Mouse (Mus musculus) kidney, adult 8-10 months (tissue): ENCODE measurements at regions not wholly inside any gene's neighbourhood (a gene's known extent, or its start where the extent isn't known, plus 50 kb on each side); places are given as distances from the start of the nearest gene placed in this dataset.

Experiments
- DNase-seq, 2 experiments: peaks; one replicate each; pipeline ENCODE4 v3.0.0; 2022

DNA sequence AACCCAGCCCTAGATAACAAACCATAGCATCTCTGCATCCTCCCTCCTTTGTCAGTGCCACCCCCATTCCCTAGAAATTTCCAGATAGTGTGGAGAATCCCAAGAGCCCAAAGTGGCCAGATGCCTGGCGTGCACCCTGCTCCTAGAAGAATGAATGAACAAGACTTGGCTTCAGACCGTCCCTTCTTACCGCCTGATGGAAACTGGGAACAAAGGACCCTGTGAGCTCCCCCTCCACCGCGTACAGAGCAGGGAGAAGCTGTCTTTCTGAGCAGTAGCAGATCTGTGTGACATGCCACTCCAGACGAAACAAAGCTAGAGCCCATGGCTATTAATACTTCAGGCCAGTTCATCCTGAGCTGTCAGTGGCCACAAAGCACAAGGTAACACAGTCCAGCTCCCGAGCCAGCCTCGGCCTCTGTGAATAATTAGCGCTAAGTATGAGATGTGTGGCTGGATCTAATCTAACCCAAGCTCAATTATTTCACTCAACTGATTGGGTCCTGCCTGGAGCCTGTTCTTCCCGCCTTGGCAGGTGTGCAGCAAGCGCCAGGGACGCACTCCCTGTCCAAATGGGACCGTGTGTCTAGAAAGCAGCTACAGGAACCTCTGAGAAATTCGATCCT is 111.6 kb downstream of the Cxcl12 start:
- DNase-seq: no peak

DNA sequence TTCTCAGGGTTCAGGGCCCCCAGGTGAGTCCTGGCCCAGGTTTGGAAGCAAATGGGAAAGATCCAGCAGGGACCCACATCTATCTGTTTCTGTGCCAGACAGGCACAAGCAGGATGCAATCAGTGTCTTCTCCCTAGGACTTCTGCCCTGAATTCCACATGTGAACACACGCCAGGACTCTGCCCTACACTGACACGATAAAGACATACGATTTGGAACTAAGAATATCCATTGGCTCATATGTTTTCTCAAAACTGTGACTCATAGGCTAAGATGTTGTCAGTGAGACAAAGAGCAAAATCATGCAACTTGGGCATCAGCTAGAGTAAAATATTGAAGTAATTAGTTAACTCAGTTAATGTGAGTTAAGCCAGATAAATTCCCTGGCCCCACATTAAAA is 112.6 kb downstream of the Cxcl12 start:
- DNase-seq: no peak

DNA sequence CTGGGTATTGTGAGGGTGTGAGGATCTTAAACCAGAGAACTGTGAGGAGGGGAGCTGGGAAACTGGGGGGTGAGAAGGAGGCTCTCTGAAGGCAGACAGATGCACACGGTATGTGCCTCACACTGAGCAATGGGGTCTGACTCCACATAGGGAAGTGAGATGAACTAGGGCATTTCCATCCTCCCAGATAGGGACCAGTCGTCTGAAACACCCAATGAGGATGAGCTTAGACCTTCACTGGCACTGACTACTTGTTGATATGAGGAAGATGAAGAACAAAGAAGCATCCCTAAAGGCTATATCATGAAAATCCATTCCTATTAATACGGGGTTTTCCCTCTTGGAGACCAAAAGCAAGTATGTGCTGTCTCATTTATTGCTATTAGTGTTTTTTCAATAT is 115.3 kb downstream of the Cxcl12 start:
- DNase-seq: no peak

DNA sequence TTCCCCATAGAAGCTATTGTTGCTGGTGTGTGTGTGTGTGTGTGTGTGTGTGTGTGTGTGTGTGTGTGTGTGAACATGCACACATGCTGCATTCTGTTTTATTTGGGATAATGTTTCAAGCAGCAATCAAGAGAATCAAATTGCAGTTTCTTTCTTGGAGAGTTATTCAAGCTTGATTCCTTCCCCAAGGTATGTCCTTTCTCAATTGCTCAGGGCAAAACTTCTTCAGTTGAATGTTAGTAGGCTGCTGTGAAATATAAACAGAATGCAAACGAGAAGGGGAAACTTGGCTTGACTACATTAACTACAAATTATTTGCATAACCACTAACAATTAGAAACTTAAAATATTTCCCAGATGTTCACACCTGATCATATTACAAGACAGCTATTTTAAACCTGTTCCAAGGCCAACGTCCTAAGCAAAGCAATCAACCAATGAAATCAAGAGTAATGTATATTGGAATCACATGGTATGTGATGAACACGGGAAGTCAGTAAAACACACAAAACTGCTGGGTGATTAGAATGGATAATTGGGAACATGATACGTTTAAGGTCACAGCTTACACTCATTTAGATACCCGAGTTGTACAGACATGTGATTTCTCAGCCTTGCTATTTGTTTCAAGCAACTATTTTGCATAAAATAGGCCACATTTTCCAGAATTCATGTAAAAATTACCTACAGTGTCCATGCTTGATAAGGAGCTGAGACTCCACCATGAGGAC is 116.2 kb downstream of the Cxcl12 start:
- no peak for DNase-seq

DNA sequence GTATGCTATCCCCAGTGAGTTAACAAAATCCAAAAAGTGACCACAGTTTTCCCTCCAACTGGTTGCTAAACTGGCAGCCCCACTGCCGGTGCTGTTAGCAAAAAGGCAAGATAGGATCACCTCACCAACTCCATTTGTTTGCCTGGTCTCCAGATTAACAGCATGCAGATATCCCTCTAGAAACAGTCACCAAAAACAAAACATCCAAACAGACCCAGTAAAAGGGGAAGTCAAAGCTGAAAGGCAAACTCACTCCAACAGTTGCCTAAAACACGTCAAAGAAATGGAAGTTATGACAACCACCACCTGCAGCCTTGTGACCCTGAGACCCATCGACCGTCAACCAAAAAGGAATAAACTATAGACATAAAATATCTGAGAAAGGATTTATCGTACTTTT is 119.1 kb downstream of the Cxcl12 start:
- DNase-seq: no peak

DNA sequence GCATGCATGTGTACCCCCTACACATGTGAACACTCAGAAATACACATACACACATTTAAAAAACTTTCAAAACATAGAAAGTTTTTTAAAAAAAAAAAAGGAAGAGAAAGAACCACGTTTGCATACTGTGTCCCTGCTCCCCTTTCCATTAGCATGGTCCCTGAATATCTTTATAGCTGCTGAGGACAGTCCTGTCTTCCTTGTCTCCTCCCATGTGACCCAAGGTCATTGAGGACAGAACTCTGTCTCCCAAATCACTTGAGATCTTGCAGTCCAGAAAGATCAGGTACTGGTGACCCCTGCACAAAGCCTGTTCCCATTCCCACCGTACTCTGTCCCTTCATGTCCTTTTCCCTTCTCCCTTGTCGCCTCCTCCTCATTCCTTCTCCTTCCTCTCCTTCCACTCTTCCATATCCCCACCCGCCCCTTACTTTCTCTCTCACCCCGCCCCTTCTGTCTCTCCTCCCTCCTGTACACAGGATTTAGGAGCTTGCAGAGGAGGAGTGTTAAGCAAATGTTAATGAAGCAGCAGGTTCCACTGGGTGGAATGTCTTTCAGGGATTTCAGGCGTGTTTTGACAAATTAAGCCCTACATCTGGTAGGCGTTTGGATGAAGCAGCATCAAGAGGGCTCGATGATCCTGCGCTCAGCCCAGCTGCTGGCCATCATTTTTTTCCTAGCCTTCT is 125.6 kb downstream of the Cxcl12 start:
- DNase-seq: no peak

DNA sequence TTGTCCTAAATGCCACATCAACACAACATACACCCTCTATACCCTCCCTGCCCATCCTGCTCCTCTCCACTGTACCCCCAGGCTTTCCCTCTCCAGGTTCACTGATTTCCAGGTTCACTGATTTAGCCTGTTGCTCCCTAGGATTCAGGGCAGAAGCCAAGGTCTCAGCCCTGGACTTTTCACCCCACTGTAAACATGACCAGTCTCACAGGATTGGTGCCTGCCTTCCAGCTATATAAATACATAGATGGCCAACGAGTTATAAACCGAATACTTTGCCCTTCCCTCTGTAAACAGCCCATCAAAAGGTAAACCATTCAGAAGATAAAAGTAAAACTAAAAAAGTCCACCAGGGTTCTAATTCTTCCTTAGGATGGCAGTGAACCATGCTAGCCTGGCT is 129.6 kb downstream of the Cxcl12 start:
- DNase-seq: no peak

DNA sequence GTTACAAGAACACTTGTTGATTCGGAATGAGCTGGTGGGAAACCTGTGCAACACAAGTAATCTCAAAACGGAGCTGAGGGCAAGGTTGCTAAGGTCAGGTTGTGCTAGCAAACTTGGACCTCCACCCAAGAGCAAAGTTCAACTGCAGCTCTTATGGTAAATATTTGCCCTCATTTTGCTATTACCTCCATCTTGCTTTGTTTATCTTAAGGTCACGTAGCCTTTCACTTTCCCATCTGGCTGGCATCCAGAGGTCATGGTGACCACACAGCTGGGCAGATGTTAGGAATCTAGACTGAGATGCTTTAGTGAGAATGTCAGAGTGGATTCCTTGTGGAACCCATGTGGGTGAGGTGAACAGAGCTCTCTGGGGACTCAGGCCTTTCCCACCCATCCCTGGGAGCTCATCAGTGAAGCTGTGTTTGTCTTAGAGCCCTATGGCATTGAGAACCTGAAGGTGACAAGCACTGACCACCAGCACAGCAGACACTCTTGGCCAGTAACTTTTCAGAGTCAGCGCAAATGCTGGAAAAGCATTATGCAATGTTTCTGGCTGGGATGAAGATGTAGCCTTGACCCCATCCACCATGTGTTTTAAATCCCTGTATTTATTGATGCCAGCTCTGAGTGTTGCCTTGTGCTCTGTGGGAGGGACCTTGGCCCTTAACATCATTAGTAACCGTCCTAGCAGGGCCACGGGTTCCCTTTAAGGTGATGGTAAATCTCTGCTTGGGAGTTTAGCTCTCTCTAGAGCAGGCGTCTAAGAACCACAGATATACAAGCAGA is 131.4 kb downstream of the Cxcl12 start:
- DNase-seq: peak in 1 of 2 experiments; percentile 4

DNA sequence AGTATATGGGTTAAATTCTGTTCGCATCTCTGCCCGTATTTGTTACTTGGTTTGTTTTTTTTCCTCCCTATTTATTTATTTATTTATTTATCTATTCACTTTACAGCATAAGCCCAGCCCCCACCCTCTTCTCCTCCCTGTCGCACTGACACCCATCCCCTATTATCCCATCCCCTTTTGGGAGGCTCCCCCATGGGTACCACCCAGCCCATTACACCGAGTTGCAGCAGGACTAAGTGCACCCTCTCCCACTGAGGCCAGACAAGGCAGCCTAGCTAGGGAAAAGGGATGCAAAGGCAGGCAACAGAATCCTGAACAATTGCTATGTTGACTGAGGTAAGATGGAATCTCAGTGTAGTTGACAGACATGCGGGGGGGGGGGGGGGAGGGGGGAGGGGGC is 135.0 kb downstream of the Cxcl12 start:
- DNase-seq: no peak

DNA sequence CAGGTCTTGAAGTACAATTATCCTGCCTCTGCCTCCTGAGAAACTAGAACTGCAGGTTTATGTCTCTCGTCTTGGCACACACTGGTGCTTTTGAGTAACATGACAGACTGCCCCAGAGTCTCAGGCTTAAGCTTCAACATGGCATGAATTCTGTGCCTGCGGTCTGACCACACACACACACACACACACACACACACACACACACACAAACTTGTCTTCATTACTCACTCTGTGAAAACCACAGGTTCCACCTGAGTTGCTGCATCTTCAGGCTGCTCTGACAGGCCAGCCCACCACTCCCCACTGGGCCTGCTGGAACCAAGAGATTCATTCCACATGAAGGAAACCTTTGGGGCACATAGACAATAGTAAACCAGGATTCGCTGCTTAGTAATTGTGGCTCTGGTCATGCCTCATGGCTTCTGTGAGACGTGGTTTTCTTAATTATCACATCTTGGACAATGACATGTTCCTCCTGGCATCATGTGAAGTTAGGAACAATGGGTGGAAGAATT is 137.5 kb downstream of the Cxcl12 start:
- DNase-seq: no peak

DNA sequence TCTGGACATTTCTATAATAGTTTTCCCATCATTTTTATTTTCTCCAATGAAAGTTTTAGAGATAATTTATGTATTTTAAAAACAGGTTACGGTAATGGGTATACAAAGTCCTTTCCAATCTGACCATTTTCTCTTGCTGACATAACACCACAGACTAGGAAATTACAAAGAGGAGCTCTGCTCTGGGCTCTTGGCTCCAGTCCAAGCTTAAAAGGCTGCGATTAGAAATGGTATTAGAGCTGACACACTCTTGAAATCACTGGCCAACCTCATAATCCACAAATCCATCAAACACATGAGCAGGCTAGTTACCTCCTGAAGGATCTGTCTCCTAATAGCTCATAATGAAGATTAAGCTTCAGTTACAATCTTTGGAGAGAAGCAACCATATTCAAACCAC is 140.3 kb downstream of the Cxcl12 start:
- no peak for DNase-seq

DNA sequence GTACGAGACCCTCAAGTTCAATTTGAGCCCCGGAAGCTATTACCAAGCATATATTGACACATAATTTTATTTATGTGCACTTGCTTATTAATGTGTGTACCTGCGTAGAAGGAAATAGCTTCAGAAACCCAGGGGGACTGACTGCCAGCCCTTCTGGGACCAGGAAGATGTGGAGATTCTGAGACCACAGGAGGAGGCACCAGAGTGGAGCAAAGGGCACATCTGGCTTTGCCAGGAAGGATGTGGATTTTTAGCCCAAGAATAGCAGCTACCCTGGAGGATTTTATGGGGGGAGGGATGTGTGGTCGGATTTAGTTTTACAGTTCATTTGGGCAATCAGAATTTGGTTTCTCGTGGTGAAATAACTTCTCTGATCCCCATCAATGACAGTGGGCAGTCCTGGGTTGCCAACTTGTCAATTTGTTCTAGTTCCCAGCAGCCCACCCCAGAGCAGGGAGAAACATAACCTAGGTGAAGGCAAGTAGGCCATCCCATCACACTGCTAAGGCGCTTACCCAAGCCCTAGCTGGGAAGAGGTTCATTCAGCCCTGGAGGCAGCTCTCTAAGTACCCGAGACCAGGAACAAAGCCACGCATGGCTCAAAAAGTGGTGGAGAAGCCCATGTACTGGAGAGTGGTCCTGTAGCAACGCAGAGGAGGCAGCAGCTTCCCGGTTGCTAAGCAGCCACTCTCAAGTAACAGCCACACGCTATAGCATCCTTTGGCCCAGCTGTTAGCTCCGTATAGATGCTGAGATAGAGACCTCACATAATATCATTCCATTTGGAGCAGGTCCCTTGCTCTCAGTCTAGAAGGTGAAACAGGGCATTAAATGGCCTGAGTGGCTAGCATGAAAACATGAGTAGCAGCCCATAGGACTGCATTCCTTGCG is 144.8 kb downstream of the Cxcl12 start:
- DNase-seq: no peak

DNA sequence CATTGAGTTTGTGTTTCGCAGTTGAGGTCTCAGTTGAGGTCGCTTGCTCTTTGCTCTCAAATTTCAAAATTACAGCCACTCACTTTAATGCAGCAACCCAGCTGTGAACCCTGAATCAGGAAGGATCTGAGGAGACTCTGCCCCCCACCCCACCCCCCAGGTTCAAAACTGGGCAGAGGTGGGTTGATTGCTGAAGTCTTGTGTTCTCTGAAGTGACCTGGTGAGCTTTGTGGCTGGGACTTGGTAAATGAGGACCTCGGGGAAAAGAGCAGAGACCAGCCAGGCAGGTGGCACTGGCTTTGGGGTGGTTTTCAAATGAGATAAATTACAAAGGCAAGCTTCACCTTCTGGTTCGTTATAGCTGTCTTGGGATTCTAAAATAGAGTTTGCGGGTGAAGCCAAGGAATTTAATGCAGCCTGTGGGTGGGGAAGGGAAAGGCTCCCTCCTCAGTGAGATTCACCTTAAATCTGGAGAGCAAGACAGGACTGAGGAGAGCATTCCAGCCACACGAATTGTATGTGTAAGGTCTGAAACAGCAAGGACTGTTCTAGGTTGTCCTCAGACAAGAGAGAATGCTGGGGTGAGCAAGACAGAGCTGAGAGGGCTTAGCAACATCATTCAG is 145.7 kb downstream of the Cxcl12 start:
- DNase-seq: no peak

DNA sequence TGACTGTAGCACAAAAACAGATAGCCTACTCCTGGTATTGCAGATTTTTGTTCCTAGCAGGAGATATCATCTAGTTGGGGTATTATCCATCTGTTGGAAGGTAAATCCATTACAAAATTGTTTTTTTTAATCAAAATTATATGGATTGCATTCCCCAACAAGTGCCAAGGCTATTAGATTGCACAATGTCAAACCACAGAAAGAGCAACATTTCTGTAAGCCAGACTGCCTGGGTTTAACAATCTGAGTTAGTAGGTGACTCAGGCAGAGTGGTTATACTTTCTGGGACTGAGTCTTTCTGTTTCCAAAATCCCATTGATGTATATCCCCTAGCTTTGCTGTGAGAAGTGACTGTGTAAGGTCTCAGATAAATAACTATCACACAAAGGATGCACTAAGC is 155.0 kb downstream of the Cxcl12 start:
- DNase-seq: no peak

DNA sequence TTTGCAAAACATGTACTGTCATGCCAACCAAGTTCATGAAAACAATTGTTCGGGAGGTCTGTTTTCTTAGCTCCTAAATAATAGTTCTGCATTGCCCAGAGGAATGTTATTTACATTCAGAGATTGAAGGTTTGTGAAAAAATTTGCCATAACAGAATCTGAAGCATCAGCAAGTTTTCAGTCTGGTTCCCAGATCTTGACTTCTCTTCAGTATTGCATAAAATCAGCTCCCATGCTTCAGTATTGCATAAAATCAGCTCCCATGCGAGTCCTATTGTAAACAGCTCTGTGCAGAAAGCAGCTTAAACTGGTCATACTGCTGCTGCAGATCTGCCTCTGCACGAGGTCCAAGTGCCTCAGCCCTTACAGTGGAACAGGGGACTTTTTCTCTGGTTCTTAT is 155.5 kb downstream of the Cxcl12 start:
- DNase-seq: no peak

DNA sequence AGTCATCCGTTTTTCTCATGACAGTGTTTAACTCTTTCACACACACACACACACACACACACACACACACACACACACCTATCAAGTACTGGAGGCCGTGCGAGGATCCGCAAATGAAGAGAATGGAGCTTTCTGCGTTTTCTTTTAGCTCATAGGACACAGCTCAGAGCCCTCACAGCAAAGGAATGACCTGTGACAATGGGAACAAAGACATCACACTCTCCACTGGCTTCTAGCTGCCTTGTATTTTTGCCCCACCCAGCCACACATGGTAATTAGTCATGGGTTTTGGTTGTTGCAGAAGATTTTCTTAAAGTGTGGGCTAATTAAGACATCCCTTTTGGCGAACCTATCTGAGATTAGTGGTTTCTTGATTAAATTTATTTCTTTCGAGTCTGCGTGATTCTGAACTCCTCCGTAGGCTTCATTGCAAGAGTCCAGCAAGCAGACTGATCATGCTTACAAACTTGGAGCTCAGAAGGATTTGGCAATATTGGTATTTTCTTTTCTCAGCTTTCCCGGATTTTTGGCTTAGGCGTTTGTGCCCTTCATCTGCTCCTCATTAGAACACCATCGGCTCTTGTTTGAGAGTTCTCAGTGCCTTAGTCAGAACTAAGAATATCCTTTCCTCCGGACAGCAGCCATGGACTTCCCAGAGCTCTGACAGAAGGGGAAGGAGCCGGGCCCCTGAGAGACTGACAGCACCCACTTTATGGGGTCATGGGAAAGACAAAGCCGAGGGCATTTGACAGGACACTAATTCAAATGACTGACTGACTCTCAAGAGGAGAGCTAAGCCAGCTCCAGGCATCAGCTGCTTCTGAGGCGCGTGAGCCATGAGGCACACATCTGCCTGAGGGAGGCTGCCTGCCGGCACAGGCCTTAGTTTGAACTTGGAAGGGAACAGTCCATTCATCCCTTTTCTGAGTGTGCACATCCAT is 158.8 kb downstream of the Cxcl12 start:
- DNase-seq: no peak

DNA sequence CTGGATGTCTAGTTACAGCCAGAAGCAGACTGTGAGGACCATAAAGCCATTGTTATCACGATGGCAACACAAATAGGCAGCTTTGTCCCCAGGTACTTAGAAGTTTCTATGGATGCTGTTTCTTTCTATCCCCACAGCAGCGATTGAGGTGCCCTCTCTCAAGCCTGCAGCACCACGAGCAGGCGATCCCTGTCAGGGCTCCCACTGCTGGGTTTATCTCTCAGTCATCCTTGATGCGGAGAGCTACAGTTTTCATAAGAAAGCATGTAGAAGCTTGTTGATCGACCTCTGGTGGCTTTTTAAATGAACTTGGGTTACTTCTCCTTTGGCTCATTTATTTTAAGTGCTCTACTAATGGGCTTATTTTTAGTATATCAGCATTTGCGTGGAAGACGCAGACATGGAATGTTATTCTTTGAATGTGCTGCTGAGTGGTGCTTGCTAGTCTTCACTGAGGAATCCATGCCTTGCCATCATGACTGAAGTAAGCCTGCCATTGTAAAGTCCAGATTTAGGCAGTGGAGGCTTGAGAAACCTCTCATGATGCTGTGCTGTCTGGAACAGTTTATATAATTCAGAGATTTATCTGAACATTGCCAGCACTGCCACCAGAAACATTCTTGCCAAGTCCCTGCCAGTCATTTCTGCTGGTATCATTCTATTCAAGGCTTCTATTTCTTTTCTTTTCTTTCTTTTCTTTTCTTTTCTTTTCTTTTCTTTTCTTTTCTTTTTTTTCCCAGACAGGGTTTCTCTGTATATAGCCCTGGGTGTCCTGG is 161.0 kb downstream of the Cxcl12 start:
- DNase-seq: no peak

DNA sequence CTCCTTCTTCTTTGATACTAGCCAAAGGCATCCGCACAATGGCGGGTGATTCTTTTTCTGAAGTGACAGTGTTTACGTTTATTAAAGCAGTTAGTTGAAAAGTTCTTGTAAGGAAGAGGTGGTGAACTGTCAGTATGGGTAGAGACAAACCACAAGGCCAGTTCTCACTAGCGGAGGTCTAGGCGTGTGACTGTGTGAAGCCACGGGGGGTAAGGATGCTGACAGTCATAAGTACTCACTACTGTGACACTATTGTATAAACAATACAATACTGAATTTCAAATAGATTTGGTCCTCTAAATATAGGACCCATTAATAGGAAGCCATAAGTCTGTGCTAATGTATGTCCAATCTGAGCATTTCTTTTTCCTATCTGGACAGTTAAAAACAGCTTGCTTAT is 161.9 kb downstream of the Cxcl12 start:
- DNase-seq: no peak

DNA sequence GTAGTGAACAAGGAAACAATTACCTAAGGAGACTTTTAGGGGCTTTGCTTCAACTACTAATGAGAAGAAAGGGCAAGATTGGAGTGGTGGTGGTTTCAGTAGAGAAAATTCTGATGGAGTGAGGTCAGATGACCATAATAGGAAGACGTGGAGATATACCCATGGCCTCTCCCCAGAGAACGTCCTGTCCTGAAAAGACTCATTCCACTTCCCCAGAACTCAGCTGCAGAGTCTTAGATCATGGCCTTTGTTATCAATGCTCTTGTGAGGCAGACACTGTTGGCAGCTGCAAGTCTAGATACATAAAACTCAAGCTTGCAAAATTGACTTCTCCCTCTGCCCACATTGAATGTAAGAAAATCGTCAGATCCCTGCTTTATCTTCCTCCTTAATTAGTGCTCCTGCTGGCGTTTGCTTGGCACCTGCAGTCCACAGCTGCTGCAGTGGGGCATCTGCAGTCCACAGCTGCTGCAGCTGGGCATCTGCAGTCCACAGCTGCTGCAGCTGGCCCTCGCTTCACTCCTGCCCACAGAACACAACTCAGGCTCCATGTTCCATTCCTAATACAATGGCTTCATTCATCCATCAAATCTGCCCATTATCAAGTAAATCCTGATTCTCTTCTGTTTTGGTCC is 162.5 kb downstream of the Cxcl12 start:
- no peak for DNase-seq
